Mouse (Mus musculus) E14TG2a.4 (cell line): Measurements from ENCODE around the gene Wnt5b.

Experiments used
- CTCF ChIP-seq: conservative IDR thresholded peaks from 2 replicates; pipeline ENCODE4 v1.5.1; 2014; ENCODE audit warnings: low read length
- NANOG ChIP-seq: IDR thresholded peaks from 2 replicates; pipeline ENCODE4 v1.6.1; 2014; ENCODE audit warnings: borderline replicate concordance, low read length, mixed read lengths

GRCm38 (mm10) chr6:119554439-119554838, 10.3 kb upstream of the Wnt5b start:
- peak; percentile 65 for TF ChIP-seq CTCF
- no peak for TF ChIP-seq NANOG
